Mouse (Mus musculus) hindbrain, embryonic 14.5 days (tissue): Measurements from ENCODE around the gene Med12l. TPM values are rescaled to one million over a fixed set of nuclear protein-coding genes. Genes with fewer than 3 reads are reported as not detected.
"Not testable (repeated sequence)": the region's sequence is repeated elsewhere in the genome, so short reads cannot be mapped to it uniquely, and the experiment has no call there.

Experiments used
- ATAC-seq: fragments of 200-750 bp; cut with Nextera tagmentation; 2 replicates; pipeline ENCODE4 v1.8.0; 2017; ENCODE audit warnings: moderate number of reproducible peaks, mild to moderate bottlenecking, moderate TSS enrichment, moderate library complexity; ENCODE audit not compliant: low FRiP score
- DNase-seq: peaks from one replicate; pipeline ENCODE4 v3.0.0-alpha.2; 2015; ENCODE audit warnings: low spot score
- H3K27ac ChIP-seq: fragments of 300-500 bp; sonication (generic); 2 replicates; pipeline ENCODE4 v1.5.1; 2014; ENCODE audit warnings: mild to moderate bottlenecking, moderate library complexity
- H3K27me3 ChIP-seq: fragments of 300-500 bp; sonication (generic); 2 replicates; pipeline ENCODE4 v1.6.1; 2014; ENCODE audit warnings: mild to moderate bottlenecking, low read length, mixed read lengths; ENCODE audit not compliant: control insufficient read depth, insufficient read depth
- H3K36me3 ChIP-seq: fragments of 300-500 bp; sonication (generic); replicated peaks from 2 replicates; pipeline ENCODE4 v1.6.1; 2014; ENCODE audit not compliant: control insufficient read depth, insufficient read depth
- H3K4me1 ChIP-seq: fragments of 300-500 bp; sonication (generic); replicated peaks from 2 replicates; pipeline ENCODE4 v1.6.1; 2014; ENCODE audit warnings: antibody characterized with exemption, low read length, mixed read lengths; ENCODE audit not compliant: control insufficient read depth, insufficient read depth
- H3K4me2 ChIP-seq: fragments of 300-500 bp; sonication (generic); replicated peaks from 2 replicates; pipeline ENCODE4 v1.6.1; 2014; ENCODE audit warnings: mild to moderate bottlenecking, moderate library complexity
- H3K4me3 ChIP-seq: fragments of 300-500 bp; sonication (generic); replicated peaks from 2 replicates; pipeline ENCODE4 v1.5.1; 2014; ENCODE audit warnings: mild to moderate bottlenecking, low read length
- H3K9ac ChIP-seq: fragments of 300-500 bp; sonication (generic); 2 replicates; pipeline ENCODE4 v1.6.1; 2014
- H3K9me3 ChIP-seq: fragments of 300-500 bp; sonication (generic); 2 replicates; pipeline ENCODE4 v1.6.1; 2016; ENCODE audit warnings: low read length; ENCODE audit not compliant: control insufficient read depth
- WGBS: fragments of 180-500 bp; shearing (Covaris S2); extraction: QIAGEN DNeasy Blood & Tissue Kit; methylation state at CpG from one replicate; pipeline ENCODE4 v1.1.7; 2014; 5-methylcytosine and 5-hydroxymethylcytosine counted together
- polyA plus RNA-seq: library from polyadenylated mRNA; unstranded; fragments of >200 nt; fragmentation: Nextera tagmentation; extraction: Ambion mirVana; gene quantifications from 2 replicates; pipeline ENCODE4 v1.2.1, GENCODE M21; 2014

The Med12l gene
- polyA plus RNA-seq, 1 experiment from 2014 or later, result 7.4 TPM

DNA sequence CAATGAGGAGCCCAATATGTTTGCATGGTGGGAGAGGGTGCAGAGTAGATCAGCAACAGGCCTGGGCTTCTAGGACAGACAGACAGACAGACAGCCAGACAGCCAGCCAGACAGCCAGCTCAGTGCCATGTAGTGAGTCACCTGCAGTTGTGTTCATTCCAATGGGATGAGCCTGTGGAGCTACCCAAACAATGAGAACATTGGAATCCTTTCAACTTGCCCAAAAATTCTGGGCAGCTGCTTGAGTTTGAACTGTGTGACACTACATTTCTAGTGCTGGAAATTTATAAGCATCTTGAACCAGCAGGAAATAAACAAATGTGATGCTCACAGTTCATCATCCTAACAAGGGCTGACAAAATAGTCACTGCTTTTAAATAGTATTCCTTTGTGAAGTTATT, 134.0 kb downstream of the Med12l start:
- no peak overlapping the region for H3K4me2 ChIP-seq
- H3K36me3 ChIP-seq, result no peaks in the 10 kb centered on the region
- DNase-seq (no peak), ATAC-seq (no peak)
- no peak overlapping the region for H3K4me3 ChIP-seq
- no peak overlapping the region for H3K9ac ChIP-seq
- no peaks in the 10 kb centered on the region for H3K9me3 ChIP-seq
- H3K4me1 ChIP-seq, result no peaks in the 10 kb centered on the region
- H3K27ac ChIP-seq, result no peak overlapping the region
- no peaks in the 10 kb centered on the region for H3K27me3 ChIP-seq

DNA sequence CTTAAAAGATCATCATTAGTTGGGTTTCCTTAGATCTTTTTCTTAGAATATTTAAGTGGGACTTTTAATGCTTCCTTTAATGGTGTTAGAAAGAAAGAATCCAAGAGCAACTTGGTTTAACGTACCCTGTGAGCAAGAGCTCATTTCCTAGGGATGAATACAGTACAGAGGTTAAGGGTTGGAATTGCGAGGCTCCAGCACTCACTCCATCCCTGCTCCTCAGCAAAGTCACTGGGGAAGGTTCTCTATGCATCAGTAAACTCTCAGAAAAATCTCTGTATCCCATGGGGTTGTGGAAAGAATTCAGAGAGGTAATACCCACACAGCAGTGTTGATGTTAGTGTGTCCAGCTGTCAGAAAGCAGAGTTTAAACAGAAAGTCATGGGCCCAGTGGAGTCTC, 134.5 kb downstream of the Med12l start:
- Histone ChIP-seq H3K9ac (no peak overlapping the region), H3K4me2 (no peak overlapping the region), H3K27me3 (no peaks in the 10 kb centered on the region), H3K27ac (no peak overlapping the region), H3K9me3 (no peaks in the 10 kb centered on the region), H3K4me1 (no peaks in the 10 kb centered on the region), H3K4me3 (no peak overlapping the region), H3K36me3 (no peaks in the 10 kb centered on the region)
- DNase-seq (no peak), ATAC-seq (no peak)
- 81% methylated on average over 2 of the region's 2 CpGs for WGBS

DNA sequence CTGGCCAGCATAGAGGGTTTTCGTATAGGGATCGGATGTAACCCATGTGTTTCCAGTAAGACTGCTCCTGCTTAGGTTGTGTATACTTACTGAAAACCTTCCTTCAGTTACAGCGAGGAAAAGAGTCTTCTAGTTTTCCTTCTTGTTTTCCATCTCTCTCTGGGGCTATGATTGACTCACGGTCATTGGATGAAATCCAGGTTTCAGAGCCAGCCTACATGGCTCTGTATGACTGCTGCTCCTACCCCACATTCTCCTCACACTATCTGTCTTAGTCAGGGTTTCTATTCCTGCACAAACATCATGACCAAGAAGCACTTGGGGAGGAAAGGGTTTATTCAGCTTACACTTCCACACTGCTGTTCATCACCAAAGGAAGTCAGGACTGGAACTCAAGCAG, 135.3 kb downstream of the Med12l start:
- not testable (repeated sequence) for H3K9me3 ChIP-seq, H3K9ac ChIP-seq, H3K4me1 ChIP-seq, H3K27ac ChIP-seq, ATAC-seq, H3K4me3 ChIP-seq, H3K36me3 ChIP-seq, DNase-seq, H3K4me2 ChIP-seq, H3K27me3 ChIP-seq
- WGBS, result 94% methylated on average over 4 of the region's 4 CpGs

- Histone ChIP-seq H3K4me3 (no peak overlapping the region), H3K4me1 (no peaks in the 10 kb centered on the region), H3K9me3 (no peaks in the 10 kb centered on the region), H3K36me3 (no peaks in the 10 kb centered on the region), H3K4me2 (no peak overlapping the region), H3K9ac (no peak overlapping the region), H3K27ac (no peak overlapping the region), H3K27me3 (no peaks in the 10 kb centered on the region)
- no peak for DNase-seq
- WGBS, result 86% methylated on average over 8 of the region's 8 CpGs
- no peak for ATAC-seq
These were observed 136.1 kb downstream of the Med12l start for GRCm38 (mm10) chr3:59141507-59142305.

DNA sequence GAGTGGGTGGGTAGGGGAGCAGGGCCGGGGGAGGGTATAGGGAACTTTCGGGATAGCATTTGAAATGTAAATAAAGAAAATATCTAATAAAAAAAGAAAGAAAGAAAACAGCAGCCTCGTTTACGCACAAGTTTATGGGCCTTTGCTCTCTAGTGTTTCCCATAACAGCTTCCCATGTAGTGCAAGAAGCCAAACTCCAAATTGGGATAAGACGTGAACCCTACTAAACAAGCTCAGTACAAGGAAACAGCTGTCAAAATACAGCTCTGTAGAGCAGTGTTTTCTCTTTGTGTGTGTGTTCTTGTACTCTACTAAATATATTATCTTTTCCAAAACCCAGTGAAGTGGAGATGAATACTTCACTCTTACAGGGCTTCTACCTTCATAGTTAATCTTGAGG, 139.6 kb downstream of the Med12l start:
- Histone ChIP-seq H3K9me3 (no peaks in the 10 kb centered on the region), H3K4me2 (no peak overlapping the region), H3K36me3 (no peaks in the 10 kb centered on the region), H3K4me3 (no peak overlapping the region), H3K27ac (no peak overlapping the region), H3K27me3 (no peaks in the 10 kb centered on the region), H3K4me1 (no peaks in the 10 kb centered on the region), H3K9ac (no peak overlapping the region)
- ATAC-seq (no peak), DNase-seq (no peak)
- WGBS, result 81% methylated on average over 5 of the region's 5 CpGs

- Histone ChIP-seq H3K4me2 (no peak overlapping the region), H3K4me3 (no peak overlapping the region), H3K9ac (no peak overlapping the region), H3K27me3 (no peaks in the 10 kb centered on the region), H3K4me1 (no peaks in the 10 kb centered on the region), H3K9me3 (no peaks in the 10 kb centered on the region), H3K36me3 (no peaks in the 10 kb centered on the region), H3K27ac (no peak overlapping the region)
- no peak for DNase-seq
- ATAC-seq, result no peak
These were observed 144.0 kb downstream of the Med12l start for GRCm38 (mm10) chr3:59149646-59150045.

DNA sequence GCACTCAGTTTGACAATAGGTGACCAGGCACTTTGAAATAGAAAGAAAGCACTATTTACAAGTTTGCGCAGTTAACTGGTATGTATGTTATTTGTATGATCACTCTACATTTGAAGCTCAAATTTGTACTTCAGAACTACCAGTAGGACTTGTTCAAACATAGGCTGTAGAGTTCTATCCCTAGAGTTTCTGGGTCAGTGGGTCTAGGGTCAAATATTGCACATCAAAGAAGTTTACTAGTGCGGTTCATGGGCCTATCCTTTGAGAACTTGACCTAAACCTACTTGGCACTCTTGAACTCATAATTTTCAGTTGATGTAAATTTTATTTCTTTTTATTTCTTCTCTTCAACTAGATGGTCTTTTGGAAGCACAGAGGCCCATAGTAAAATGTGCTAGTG, 145.0 kb downstream of the Med12l start:
- Histone ChIP-seq H3K27ac (no peak overlapping the region), H3K4me2 (no peak overlapping the region), H3K9me3 (no peaks in the 10 kb centered on the region), H3K9ac (no peak overlapping the region), H3K4me1 (no peaks in the 10 kb centered on the region), H3K27me3 (no peaks in the 10 kb centered on the region), H3K36me3 (no peaks in the 10 kb centered on the region), H3K4me3 (no peak overlapping the region)
- DNase-seq (no peak), ATAC-seq (no peak)
- 95% methylated on average over 2 of the region's 2 CpGs for WGBS

DNA sequence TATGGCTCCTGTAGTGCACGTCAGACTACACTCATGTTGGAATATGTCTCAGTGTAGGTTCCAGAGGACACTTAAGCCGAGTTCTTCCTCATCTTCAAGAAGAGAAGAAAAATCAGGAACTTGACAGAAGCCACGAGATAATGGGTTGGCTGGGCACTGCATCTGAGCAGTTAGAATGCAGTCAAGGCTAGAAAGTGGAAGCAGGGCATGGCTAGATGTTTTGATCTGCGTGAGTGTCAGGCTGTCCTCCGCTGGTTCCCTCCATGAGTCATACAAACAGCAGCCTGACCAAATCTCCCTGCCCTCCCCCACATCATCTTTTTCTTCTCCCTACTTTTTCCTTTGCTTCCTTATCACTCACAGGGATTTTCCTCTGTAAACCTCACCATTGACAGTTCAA, 147.8 kb downstream of the Med12l start, which contains the start of gene P2ry14:
Gene P2ry14 (minus strand): TSS at position 195 of the 400 bp plus-strand sequence.
- DNase-seq, result no peak
- Histone ChIP-seq H3K9ac (no peak within 1 kb of the TSS), H3K4me3 (no peak within 1 kb of the TSS), H3K27ac (no peak within 1 kb of the TSS), H3K4me2 (no peak within 1 kb of the TSS), H3K9me3 (no peaks in the 10 kb centered on the region), H3K4me1 (no peaks in the 10 kb centered on the region), H3K36me3 (no peaks in the 10 kb centered on the region), H3K27me3 (no peaks in the 10 kb centered on the region)
- WGBS, result 86% methylated on average over 5 of the region's 5 CpGs
- ATAC-seq, result no peak

DNA sequence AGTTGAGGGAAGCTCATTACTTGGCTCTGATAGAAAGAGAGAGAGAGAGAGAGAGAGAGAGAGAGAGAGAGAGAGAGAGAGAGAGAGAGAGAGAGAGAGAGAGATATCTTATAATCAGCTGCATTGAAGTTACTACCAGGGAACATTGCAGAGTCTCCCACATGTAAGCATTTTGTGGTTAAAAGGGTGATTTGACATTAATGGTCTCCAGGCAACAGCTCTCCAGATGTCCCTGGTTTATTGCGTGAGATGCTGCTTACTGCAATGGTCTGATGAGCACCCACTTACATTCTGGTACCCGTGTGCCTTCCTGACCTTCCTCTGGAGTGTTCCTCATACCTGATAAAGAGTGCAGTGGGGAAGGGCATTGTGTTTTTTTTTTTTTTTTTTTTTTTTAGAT, 149.3 kb downstream of the Med12l start:
- DNase-seq (no peak), ATAC-seq (no peak)
- Histone ChIP-seq H3K4me2 (no peak overlapping the region), H3K9ac (no peak overlapping the region), H3K36me3 (no peaks in the 10 kb centered on the region), H3K9me3 (no peaks in the 10 kb centered on the region), H3K27ac (no peak overlapping the region), H3K4me3 (no peak overlapping the region), H3K27me3 (no peaks in the 10 kb centered on the region), H3K4me1 (no peaks in the 10 kb centered on the region)
- WGBS, result 86% methylated on average over 2 of the region's 2 CpGs

- 97% methylated on average over 6 of the region's 6 CpGs for WGBS
- Histone ChIP-seq H3K27me3 (no peaks in the 10 kb centered on the region), H3K4me1 (no peaks in the 10 kb centered on the region), H3K4me3 (no peak overlapping the region), H3K27ac (no peak overlapping the region), H3K9ac (no peak overlapping the region), H3K36me3 (no peaks in the 10 kb centered on the region), H3K4me2 (no peak overlapping the region), H3K9me3 (no peaks in the 10 kb centered on the region)
- DNase-seq (no peak), ATAC-seq (no peak)
These were observed 149.8 kb downstream of the Med12l start for GRCm38 (mm10) chr3:59155404-59155803.
